Mouse (Mus musculus) left cerebral cortex, postnatal 25 days (tissue): ENCODE results near the gene Fdxacb1. TPM values are rescaled to one million over a fixed set of nuclear protein-coding genes. Genes with fewer than 3 reads are reported as not detected.

Experiments
- DNase-seq, 2 experiments: peaks; one replicate each; pipeline ENCODE4 v3.0.0; 2022; ENCODE audit warnings: low spot score in 2 of 2, mixed read lengths in 1 of 2
- intact Hi-C: fragments of 180-260 bp; cut with DNase I; formaldehyde crosslinking; loops from one replicate; pipeline ENCODE4 v1.15.1; 2025
- total RNA-seq, 2 experiments: library from RNA; stranded (reverse); gene quantifications; 2 replicates each; pipeline ENCODE4 v1.2.3; 2021

The Fdxacb1 gene
- total RNA-seq = 1 to 10 TPM; 4.7 to 6.1 TPM

DNA sequence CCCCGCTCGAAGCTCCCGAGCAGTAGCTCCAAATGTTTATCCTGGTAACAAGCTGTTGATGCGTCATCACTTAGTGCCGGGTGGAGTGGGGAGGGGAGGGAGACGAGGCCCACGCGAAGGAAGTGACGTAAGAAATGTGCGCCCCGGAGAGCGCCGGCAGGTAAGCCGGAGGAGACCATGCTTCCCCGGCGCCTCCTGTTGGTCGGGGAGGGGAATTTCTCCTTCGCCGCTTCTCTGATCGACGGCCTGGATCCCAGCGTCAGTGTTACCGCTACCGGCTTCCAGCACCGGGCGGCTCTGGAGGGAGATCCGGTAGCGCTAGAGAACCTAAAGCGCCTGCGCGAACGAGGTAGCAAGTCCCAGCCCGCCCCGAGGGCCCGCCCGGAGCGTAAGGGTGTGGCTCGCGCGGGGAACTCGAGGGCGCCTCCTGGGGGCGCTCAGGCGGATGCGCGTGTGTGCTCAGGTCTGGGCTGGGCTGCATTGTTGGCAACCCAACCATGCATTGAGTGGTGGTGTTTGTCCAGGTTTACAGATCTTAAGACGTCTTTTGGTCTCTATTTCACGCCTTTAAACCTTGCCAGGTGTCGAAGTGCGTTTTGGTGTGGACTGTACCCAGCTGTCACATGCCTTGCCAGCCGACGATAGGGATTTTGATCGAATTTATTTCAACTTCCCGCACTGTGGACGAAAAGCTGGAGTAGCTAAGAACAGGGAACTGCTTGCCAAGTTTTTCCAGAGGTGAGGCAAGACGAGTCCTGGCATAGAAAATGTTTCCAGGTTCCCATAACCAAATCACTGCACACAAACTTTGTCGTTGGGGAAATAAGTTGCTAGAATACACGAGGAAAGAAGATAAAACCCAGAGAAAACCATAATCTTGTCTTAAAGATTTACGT, at the start of gene Fdxacb1:
Gene Fdxacb1 (plus strand): TSS at position 130 of the 896 bp plus-strand sequence.
- intact Hi-C loops = loop anchor here (1.0 to 5.0 kb wide), 4 partner anchors 29 to 111 kb away; partner anchors contain the start of genes Dixdc1 and Dlat
- DNase-seq = peak; percentile 99

DNA sequence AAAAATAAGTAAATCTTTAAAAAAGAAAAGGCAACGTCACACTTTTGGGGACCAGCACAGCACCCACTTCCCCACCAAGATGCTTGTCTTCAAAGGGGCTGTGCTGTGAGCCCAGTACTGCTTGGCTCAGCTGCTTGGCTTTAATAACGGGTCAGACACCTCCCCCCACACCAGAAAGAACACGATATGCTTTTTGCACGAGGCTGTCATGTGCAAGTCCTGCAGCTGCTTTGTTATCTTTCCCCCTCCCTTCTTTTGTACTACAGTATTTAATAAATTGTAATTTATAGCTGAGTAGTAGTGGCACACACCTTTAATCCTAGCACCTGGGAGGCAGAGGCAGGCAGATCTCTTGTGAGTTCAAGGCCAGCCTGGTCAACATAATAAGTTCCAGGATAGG, 49.2 kb upstream of the Fdxacb1 start:
- DNase-seq = no peak
- intact Hi-C loops = no loop called here

DNA sequence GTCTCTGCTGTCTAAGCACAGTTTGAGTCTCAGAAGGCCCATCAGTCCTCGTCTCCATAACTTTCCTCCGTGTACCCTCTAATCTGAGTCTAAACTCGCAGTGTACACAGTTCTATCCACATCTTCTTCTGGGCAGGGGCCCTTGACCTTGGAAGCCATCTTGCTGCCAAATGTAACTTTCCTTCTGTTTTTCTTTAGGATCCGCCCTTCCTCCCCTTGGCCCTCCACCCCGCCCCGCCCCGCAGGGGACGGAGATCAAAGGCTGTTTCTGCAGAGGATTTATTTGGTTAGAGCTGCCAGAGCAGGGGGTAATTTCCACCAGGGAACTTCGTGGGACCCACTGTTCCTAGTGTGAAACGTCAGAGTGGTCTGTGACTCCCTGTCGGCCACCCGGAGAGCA, 47.0 kb upstream of the Fdxacb1 start:
- no peak for DNase-seq
- intact Hi-C loops = no loop called here

DNA sequence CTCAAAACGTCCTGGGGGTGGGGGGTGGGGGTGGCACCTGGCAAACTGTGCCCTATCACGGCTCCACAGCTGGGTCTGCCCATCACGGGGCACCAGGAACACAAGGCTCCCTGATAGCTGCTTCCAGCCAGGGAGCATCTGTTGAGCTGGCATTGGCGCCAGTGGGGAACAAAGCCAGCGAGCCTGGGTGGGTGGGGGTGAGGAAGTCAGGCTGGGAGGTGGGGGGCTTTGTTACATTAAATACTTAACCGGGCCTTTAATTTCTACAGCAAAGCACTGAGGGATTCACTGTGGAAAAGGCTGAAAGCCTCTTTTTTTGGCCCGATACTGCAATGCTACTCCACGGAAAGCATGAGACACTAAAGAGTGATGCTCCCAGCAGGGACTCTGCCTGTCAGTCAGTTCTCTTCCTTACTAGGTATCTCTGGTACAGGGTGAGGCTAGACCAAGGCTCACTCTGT, 45.6 kb upstream of the Fdxacb1 start:
- no peak for DNase-seq
- intact Hi-C loops = no loop called here

DNA sequence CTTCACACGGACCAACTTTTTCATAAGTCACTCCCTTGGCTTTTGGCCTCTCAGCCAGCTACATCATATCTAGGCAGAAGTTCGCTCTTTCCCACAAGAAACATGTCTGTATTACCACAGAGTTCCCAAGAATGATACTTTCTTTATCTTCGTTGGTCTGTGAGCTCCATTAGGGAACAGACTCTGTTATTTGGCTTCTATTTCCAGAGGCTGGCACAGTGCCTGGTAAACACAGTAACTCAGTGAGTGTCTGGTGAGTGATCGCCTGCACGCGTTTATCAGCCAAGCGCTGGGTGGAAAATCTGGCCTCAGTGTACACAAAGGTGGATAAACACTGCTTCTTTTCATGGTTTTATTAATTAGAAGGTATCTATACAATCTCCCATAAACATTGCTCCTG, 44.6 kb upstream of the Fdxacb1 start:
- intact Hi-C loops = no loop called here
- peak; percentile 49 to 56 for DNase-seq

DNA sequence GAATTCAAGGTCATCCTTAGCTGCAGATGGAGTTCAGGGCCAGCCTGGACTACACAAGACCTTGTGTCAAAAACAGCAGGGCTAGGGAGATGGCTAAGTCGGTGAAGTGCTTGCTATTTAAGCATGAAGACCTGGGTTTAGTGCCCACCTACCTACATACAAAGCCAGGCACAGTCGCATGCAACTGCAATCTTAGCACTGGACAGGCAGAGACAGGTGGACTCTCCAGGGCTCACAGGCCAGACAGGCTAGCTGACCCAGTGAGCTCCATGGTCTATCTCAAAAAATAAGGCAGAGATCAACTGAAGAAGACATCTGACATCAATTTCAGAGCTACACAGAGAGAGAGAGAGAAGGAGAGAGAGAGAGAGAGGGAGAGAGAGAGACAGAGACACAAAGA, 43.9 kb upstream of the Fdxacb1 start:
- intact Hi-C loops = no loop called here

DNA sequence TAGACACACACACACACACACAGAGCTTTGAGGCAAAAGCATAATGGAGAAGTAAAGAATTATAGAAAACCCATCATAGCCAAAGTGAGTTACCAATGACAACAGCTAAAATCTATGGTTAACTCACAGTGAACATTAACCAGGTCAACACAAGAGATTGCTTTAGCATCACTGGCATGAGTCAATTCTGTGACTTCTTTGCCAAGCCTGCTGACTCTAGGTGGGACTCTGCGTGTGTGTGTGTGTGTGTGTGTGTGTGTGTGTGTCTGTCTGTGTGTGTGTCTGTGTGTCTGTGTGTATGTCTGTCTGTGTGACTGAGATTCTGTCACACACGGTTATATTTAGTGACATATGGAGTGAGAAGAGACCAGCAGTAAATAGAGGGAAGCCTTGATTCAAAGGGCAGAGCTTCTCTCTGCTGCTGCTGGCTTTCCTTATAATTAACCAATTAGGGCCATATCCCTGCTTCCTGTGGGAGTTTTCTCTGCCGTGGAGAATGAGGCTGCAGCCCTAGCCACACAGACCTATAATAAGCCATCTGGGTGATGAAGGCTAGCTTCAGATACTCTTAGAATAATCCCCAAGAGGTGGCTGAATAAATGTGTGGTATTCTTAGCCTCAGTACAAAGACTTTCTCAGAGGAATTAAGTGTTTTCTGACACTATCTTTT, 43.2 kb upstream of the Fdxacb1 start:
- no peak for DNase-seq
- intact Hi-C loops = loop anchor here (5.0 kb wide), 1 partner anchor 43 kb away; the partner anchor contains the start of gene Fdxacb1

More for the DNA sequence above, 43.9 kb upstream of the Fdxacb1 start:
- DNase-seq = no peak

DNA sequence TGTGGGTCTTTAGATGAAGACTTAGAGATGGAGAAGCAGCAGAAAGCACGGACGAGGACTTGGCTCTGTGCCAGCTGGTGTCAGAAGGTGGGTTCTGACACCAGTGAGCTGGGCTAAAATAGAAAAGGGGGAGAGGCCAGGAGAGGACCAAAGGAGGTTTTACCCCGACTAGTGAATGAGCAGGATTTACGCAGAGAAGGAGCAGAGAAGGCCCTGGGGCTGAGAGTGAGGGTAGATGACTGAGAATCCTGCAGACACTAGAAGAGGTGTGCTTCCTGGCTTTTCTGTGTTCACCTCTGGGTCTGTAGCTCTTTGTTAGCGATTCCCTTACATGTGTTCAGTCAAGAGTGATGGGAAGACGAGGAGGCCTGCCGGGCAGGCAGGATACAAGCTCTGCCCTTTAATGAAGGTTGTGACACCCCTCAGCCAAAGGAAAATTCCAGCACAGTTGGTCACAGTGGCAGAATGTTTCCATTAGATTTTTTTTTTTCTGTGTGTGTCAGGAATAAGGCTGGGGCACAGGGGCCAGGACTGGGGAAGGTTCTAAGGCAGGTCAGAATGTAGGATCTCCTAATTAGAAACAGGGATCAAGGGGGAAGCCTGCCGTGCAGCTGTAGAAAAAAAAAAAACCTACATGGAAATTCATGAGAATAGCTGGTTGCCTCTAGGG, 42.0 kb upstream of the Fdxacb1 start:
- intact Hi-C loops = loop anchor here (5.0 kb wide), 1 partner anchor 41 kb away; the partner anchor contains the start of gene Fdxacb1
- no peak for DNase-seq

DNA sequence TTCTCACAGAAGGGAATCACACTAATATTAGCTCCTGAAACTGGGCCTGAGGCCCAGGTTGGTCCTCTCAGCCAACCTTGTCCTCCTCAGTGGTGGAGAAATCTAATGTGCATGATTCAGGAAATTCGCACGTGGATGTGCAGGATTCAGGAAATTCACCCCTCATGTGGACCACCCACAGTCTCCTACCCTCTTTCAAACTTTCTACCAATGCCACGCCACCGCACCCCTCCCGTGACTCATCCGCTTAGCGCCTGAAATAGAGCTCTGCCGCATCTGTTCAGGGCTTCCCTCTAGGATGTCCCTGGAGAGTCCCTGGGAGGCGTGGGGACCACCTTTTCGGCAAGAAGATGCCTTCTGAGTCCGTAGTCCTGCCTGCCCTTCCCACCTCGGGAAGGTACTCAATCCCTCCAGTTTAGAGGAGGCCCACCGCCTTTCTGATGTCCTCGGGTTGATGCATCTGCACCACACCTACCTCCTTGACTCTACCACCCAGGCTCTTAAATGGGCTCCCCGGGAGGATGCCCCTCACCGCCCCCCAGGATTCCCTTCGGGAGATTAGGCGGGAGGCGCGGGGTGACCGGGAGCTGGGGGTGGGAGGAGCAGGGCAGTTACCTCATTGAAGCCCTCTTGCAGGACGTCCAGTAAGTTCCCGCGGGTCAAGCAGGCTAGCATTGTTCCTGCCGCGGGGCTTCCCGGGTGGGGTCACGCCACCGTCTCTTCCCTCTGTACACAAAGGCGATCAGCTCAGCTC, 40.7 kb upstream of the Fdxacb1 start:
- peak; percentile 73 to 89 for DNase-seq
- intact Hi-C loops = loop anchor here (5.0 kb wide), 1 partner anchor 40 kb away; the partner anchor contains the start of gene Fdxacb1

DNA sequence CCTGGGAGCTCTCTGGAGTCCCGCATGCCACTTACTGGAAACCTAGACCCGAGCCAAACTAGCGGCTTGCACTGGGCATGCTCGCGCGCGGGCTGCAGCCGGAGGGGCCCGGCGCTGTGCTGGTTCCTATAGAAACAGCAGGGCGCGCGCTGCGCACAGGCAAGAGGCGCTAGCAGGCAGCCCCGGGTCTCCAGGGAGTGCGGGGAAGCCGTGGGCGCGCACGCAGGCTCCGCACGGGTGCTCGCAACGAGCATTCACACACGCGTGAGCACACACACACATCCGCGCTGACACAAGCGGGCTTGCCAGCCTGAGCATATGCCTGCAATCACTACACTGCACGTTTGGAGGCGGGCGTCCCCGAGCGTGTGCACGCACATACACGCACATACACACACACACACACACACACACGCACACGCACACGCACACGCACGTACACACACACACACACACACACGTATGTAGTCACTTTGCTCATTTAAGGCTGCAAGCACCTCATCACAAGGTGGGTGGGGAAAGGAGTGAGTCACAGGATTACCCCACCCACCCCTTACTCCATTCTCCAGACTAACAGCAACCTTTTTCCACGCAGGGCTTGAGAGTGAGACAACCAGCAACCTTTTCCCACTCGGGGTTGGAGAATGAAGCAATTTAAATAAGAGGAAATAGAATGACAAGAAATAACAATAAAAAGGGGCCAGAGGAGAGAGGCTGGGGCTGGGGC, 39.9 kb upstream of the Fdxacb1 start:
- intact Hi-C loops = loop anchor here (5.0 kb wide), 1 partner anchor 39 kb away; the partner anchor contains the start of gene Fdxacb1
- DNase-seq = peak; percentile 90 to 92

DNA sequence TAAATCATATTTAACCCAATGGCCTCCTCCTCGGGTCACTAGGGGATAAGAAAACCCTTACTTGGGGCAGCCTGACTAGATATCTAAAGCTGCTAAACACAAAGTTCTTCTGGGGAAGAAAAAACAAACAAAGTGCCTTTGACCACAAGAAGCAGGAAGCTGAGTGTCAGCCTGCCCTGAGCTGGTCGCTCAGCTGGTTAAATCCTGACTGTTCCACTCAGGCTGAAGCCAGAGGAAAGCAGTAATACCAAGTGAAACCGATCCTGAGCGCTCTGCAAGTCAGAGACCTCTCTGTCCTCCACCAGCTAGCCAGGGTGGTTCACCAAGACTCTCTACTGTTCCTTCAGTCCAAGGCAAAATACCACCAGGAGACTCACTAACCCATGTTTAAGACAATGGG, 38.4 kb upstream of the Fdxacb1 start:
- DNase-seq = no peak
- intact Hi-C loops = loop anchor here (5.0 kb wide), 1 partner anchor 38 kb away; the partner anchor contains the start of gene Fdxacb1

DNA sequence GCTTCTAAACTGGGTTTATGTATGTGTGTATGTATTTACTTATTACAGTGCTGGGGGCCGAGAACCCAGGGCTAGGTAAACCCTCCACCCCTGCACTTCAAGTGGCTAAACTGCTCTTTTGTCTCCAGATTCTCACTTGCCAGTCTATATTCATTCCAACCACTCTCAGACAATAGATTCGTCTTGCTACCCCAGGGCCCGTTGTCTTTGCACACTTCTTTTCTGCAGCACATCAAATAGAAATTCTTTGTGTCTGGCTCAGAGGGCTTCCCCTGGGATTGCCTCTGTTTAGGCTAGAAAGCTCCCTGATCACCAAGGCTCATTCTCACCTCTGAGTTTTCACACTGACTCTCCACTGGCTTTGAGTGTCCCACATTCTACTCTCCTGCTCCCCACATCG, 35.5 kb upstream of the Fdxacb1 start:
- intact Hi-C loops = no loop called here

DNA sequence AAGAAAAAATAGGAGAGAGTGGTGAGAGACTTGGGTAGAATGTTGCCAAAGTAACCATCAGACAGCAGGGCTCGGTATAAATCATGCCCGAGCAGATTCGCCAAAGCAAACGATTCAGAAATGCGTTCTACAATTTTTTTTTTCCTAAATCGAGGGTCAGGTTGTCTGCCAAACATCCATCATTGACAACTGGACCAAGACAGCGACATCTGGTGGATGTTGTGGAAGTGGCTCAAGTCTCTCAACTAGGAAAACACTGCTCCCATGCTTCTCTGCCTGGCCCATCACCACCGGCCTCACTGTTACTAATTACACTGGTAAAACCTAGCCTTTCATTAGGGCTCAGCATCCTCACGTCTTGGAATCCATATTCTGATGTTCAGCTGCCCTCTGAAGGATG, 33.0 kb upstream of the Fdxacb1 start:
- intact Hi-C loops = loop anchor here (2.0 kb wide), 2 partner anchors 26 to 76 kb away; partner anchors contain the start of gene Dlat
- peak; percentile 51 to 57 for DNase-seq

More for the DNA sequence above, 35.5 kb upstream of the Fdxacb1 start:
- DNase-seq = no peak

DNA sequence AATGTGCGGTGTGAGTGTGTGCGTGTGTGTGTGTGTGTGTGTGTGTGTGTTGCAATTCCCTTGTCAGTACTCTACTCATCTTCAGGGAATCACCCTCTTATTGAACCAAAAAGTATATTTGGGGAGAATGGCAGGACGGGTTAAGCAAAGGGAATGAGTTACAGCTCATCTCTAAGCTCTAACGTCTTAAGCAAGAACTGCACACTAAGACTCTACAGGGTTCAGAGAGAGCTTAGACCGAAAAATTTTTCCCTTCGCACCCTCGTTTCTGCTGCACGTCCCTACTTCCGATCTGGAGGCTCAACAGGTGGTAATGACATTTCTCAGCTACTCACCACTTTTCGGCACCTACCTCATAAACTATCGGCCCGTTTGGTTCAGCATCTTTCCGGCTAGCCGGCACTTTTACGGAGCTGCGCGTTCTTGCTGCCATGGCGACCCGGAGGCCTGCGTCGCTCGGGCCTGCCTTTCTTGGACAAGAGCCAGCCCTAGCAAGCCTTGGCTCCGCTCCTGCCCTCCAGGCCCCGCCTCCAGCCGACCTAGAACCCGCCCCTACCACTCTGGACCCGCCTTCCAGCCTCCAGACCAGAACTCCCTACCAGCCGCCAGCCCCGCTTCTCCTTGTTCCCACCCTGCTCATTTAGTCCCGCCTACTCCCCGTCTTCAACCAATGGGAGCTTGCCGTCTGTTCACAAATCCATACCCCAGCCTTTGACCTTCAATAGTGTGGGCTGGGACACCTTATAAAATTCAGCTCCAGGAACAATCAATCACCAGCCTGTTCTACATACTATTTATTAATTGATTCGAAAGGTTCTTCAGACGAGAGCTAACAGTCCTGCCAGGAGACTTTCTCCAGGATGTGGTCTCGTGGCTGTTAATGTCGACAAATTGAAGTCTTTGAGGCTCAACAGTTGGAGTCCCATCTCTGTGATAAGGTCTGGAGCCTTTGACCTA, 28.8 kb upstream of the Fdxacb1 start, which contains the start of gene Dixdc1:
Gene Dixdc1 (minus strand): TSS at position 604 of the 957 bp plus-strand sequence.
- intact Hi-C loops = loop anchor here (1.0 kb wide), 1 partner anchor 29 kb away; the partner anchor contains the start of gene Fdxacb1
- peak; percentile 87 to 90 for DNase-seq

DNA sequence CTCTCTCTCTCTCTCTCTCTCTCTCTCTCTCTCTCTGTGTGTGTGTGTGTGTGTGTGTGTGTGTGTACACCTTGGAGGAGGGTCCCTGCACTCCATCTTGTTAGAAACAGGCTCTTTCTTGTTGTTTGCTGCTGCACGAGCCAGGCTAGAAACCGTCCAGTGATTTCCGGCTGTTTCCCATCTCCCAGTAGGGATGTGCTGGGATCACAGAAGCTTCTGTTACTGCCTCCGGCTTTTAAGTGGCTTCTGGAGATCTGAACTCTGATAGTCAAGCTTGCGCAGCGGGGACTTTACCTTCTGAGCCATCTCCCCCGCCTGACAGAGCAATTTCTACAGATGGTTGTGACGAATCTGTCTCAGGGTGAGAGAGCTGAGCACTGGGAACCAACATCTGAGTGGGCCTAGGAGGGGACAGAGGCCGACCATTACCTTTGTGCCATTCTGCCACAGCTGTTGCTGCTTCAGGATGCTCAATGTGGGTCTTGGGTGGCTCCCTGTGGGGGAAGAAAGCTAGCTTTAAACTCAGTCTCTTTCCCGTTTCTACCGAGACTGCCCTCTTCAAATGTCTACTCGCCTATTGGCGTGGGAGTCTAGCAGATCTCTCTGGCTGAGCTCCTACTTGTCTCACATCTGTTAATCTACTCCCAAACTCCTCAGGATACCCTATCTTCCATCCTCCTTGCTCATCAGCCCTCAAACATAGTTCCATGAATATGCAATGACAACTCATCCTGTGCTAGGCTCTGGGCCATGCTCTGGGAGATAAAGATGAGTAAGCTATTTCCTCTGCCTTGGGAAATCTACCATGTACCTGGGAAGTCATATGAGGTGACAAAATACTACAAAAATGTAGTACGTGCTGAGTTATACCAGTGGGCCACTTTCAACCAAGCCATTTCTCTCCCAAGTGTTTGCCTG, 26.9 kb upstream of the Fdxacb1 start:
- intact Hi-C loops = no loop called here
- peak in 1 of 2 experiments; percentile 80 for DNase-seq

DNA sequence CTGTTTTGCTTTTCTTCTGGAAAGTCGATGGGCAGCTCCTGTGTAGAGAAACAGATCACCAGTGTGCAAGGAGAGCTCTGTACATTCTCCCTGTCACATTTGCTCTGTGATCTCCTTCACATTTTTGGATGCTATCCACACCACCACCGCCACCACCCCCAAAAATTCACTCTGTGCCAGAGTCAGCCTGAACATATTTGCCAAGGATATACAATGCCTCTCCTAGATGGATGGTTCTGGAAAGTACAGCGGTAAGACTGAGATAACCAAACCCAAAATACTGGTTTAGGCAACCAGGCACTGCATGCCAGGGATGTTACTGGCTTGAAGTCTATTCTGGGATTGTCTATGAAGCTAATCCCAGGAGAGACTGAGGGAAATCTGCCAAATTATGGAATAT, 25.8 kb upstream of the Fdxacb1 start:
- peak in 1 of 2 experiments; percentile 51 for DNase-seq
- intact Hi-C loops = no loop called here
